Mouse (Mus musculus) stomach, embryonic 16.5 days (tissue): ENCODE results near the gene Tmem108. TPM values are rescaled to one million over a fixed set of nuclear protein-coding genes. Genes with fewer than 3 reads are reported as not detected.

Experiments
- ATAC-seq: fragments of 200-750 bp; cut with Nextera tagmentation; 2 replicates; pipeline ENCODE4 v1.8.0; 2017; ENCODE audit warnings: moderate number of reproducible peaks, moderate TSS enrichment; ENCODE audit not compliant: insufficient read depth, low FRiP score
- H3K27ac ChIP-seq: fragments of 300-500 bp; sonication (generic); 2 replicates; pipeline ENCODE4 v1.5.1; 2014; ENCODE audit warnings: low read length
- H3K27me3 ChIP-seq: fragments of 300-500 bp; sonication (generic); 2 replicates; pipeline ENCODE4 v1.6.1; 2014; ENCODE audit warnings: low read length, control low read depth, mixed read lengths; ENCODE audit not compliant: control insufficient read depth, insufficient read depth
- H3K36me3 ChIP-seq: fragments of 300-500 bp; sonication (generic); 2 replicates; pipeline ENCODE4 v1.6.1; 2014; ENCODE audit warnings: low read length; ENCODE audit not compliant: control insufficient read depth, insufficient read depth
- H3K4me1 ChIP-seq: fragments of 300-500 bp; sonication (generic); 2 replicates; pipeline ENCODE4 v1.6.1; 2014; ENCODE audit warnings: low read length, control low read depth, mixed read lengths; ENCODE audit not compliant: control insufficient read depth, insufficient read depth
- H3K4me2 ChIP-seq: fragments of 300-500 bp; sonication (generic); 2 replicates; pipeline ENCODE4 v1.6.1; 2014; ENCODE audit warnings: low read depth, low read length, mixed read lengths
- H3K4me3 ChIP-seq: fragments of 300-500 bp; sonication (generic); replicated peaks from 2 replicates; pipeline ENCODE4 v1.5.1; 2014; ENCODE audit warnings: mild to moderate bottlenecking, low read length
- H3K9ac ChIP-seq: fragments of 300-500 bp; sonication (generic); 2 replicates; pipeline ENCODE4 v1.6.1; 2014; ENCODE audit warnings: low read length
- H3K9me3 ChIP-seq: fragments of 300-500 bp; sonication (generic); replicated peaks from 2 replicates; pipeline ENCODE4 v1.6.1; 2016; ENCODE audit warnings: low read length, control low read depth; ENCODE audit not compliant: control insufficient read depth
- WGBS: fragments of 180-500 bp; shearing (Covaris S2); extraction: QIAGEN DNeasy Blood & Tissue Kit; methylation state at CpG from one replicate; pipeline ENCODE4 v1.1.7; 2014; 5-methylcytosine and 5-hydroxymethylcytosine counted together
- polyA plus RNA-seq: library from polyadenylated mRNA; unstranded; fragments of >200 nt; fragmentation: Nextera tagmentation; extraction: Ambion mirVana; gene quantifications from 2 replicates; pipeline ENCODE4 v1.2.1, GENCODE M21; 2015

Tmem108 gene
- polyA plus RNA-seq, 1 experiment from 2014 or later = 10.3 TPM

GRCm38 (mm10) chr9:103729716-103730115 lies 31.9 kb downstream of the Tmem108 start:
- no peaks in the 10 kb centered on the region for H3K4me1 ChIP-seq
- ATAC-seq = no peak

GRCm38 (mm10) chr9:103726751-103727462 lies 34.7 kb downstream of the Tmem108 start:
- Histone ChIP-seq H3K36me3 (no peaks in the 10 kb centered on the region), H3K4me1 (no peaks in the 10 kb centered on the region), H3K4me2 (no peak overlapping the region), H3K4me3 (no peak overlapping the region), H3K9ac (no peak overlapping the region), H3K9me3 (0 out of 2 replicates have a peak, but pooled peaks cover 3% of the 10 kb centered on the region), H3K27ac (no peak overlapping the region), H3K27me3 (no peaks in the 10 kb centered on the region)
- no peak for ATAC-seq
- 80% methylated on average over 16 of the region's 16 CpGs for WGBS

More at GRCm38 (mm10) chr9:103729716-103730115, 31.9 kb downstream of the Tmem108 start:
- H3K9ac ChIP-seq = no peak overlapping the region
- 91% methylated on average over 2 of the region's 2 CpGs for WGBS
- H3K27me3 ChIP-seq = no peaks in the 10 kb centered on the region
- H3K36me3 ChIP-seq = no peaks in the 10 kb centered on the region
- H3K9me3 ChIP-seq = no peaks in the 10 kb centered on the region
- no peak overlapping the region for H3K4me3 ChIP-seq
- H3K4me2 ChIP-seq = no peak overlapping the region
- no peak overlapping the region for H3K27ac ChIP-seq

- H3K4me3 ChIP-seq = no peak overlapping the region
- no peaks in the 10 kb centered on the region for H3K36me3 ChIP-seq
- WGBS = 76% methylated on average over 7 of the region's 7 CpGs
- no peak overlapping the region for H3K9ac ChIP-seq
- no peaks in the 10 kb centered on the region for H3K4me1 ChIP-seq
- no peak overlapping the region for H3K27ac ChIP-seq
- no peak for ATAC-seq
- H3K27me3 ChIP-seq = no peaks in the 10 kb centered on the region
- H3K9me3 ChIP-seq = 0 out of 2 replicates have a peak, but pooled peaks cover 3% of the 10 kb centered on the region
- no peak overlapping the region for H3K4me2 ChIP-seq
These were observed 36.1 kb downstream of the Tmem108 start for GRCm38 (mm10) chr9:103725497-103725896.

- 0 out of 2 replicates have a peak, but pooled peaks cover 3% of the 10 kb centered on the region for H3K9me3 ChIP-seq
- no peak overlapping the region for H3K4me3 ChIP-seq
- no peaks in the 10 kb centered on the region for H3K36me3 ChIP-seq
- no peaks in the 10 kb centered on the region for H3K4me1 ChIP-seq
- no peaks in the 10 kb centered on the region for H3K27me3 ChIP-seq
- ATAC-seq = no peak
- H3K4me2 ChIP-seq = no peak overlapping the region
- 80% methylated on average over 3 of the region's 3 CpGs for WGBS
- no peak overlapping the region for H3K9ac ChIP-seq
- H3K27ac ChIP-seq = no peak overlapping the region
These were observed 40.2 kb downstream of the Tmem108 start for GRCm38 (mm10) chr9:103721486-103721885.

- H3K27me3 ChIP-seq = no peaks in the 10 kb centered on the region
- no peaks in the 10 kb centered on the region for H3K36me3 ChIP-seq
- H3K4me2 ChIP-seq = no peak overlapping the region
- no peak for ATAC-seq
- H3K4me1 ChIP-seq = no peaks in the 10 kb centered on the region
- no peak overlapping the region for H3K9ac ChIP-seq
- H3K4me3 ChIP-seq = no peak overlapping the region
- no peak overlapping the region for H3K27ac ChIP-seq
- 75% methylated on average over 8 of the region's 8 CpGs for WGBS
- 0 out of 2 replicates have a peak, but pooled peaks cover 3% of the 10 kb centered on the region for H3K9me3 ChIP-seq
These were observed 40.6 kb downstream of the Tmem108 start for GRCm38 (mm10) chr9:103721081-103721480.

- Histone ChIP-seq H3K4me3 (no peak overlapping the region), H3K9ac (no peak overlapping the region), H3K36me3 (no peaks in the 10 kb centered on the region), H3K4me1 (no peaks in the 10 kb centered on the region), H3K27me3 (no peaks in the 10 kb centered on the region), H3K9me3 (0 out of 2 replicates have a peak, but pooled peaks cover 3% of the 10 kb centered on the region), H3K27ac (no peak overlapping the region), H3K4me2 (no peak overlapping the region)
- no peak for ATAC-seq
- WGBS = 90% methylated on average over 11 of the region's 11 CpGs
These were observed 41.6 kb downstream of the Tmem108 start for GRCm38 (mm10) chr9:103720021-103720420.

- Histone ChIP-seq H3K36me3 (no peaks in the 10 kb centered on the region), H3K4me1 (no peaks in the 10 kb centered on the region), H3K4me2 (no peak overlapping the region), H3K27me3 (no peaks in the 10 kb centered on the region), H3K9me3 (no peaks in the 10 kb centered on the region), H3K27ac (no peak overlapping the region), H3K4me3 (no peak overlapping the region), H3K9ac (no peak overlapping the region)
- WGBS = 89% methylated on average over 13 of the region's 13 CpGs
- ATAC-seq = no peak
These were observed 45.6 kb downstream of the Tmem108 start for GRCm38 (mm10) chr9:103716002-103716401.

- Histone ChIP-seq H3K27ac (no peak overlapping the region), H3K9ac (no peak overlapping the region), H3K27me3 (no peaks in the 10 kb centered on the region), H3K4me1 (no peaks in the 10 kb centered on the region), H3K4me3 (no peak overlapping the region), H3K36me3 (no peaks in the 10 kb centered on the region), H3K4me2 (no peak overlapping the region), H3K9me3 (no peaks in the 10 kb centered on the region)
- 96% methylated on average over 4 of the region's 4 CpGs for WGBS
- ATAC-seq = no peak
These were observed 46.3 kb downstream of the Tmem108 start for GRCm38 (mm10) chr9:103715352-103715751.

GRCm38 (mm10) chr9:103713230-103713629 lies 48.4 kb downstream of the Tmem108 start:
- Histone ChIP-seq H3K4me3 (no peak overlapping the region), H3K4me2 (no peak overlapping the region), H3K9ac (no peak overlapping the region), H3K4me1 (no peaks in the 10 kb centered on the region), H3K27me3 (no peaks in the 10 kb centered on the region), H3K36me3 (no peaks in the 10 kb centered on the region), H3K9me3 (no peaks in the 10 kb centered on the region), H3K27ac (no peak overlapping the region)
- no peak for ATAC-seq
- WGBS = 70% methylated on average over 4 of the region's 4 CpGs
